ENCODE assay signal across 18 mouse cellular contexts in the genomic region with DNA sequence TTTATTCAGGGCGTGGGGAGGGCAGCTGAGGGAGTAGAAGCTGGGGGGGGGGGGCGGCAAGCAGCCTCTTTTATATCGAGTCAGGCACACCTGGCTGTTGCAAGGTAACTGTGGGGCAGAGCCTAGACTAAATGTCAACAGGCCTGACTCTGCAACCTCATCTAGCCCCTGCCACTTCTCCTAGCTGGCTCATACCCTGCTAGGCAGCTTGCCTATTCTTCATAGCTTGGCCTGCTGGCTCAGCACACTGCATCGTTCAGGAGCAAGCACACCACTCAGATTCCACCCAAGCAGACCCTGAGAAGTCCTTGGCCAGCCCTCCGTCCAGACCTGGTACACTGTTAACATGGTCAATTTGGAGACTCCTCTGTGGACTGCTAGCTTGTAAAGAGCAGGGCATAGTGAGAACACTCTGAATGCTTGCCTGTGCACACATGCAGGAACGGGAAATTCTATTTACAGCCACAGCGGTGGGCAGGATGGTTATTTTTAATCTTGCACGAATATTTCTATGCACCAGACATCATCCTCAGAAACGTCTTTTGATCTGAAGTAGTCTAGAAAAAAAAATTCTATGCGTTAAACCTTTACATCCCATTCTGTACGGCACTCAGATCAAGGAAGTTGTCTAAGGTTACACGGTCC. TPM values are rescaled to one million over a fixed set of nuclear protein-coding genes. Genes with fewer than 3 reads are reported as not detected.
DNase-seq lines count a peak whose midpoint lies in the region; ATAC-seq and TF ChIP-seq lines count a peak whose summit lies in the region.
"Had no signal": no experiment of that assay in that cellular context is flagged by ENCODE, and none has a peak within 500 bp of the region (broad histone marks: within the 10 kb centered on the region; RNA-seq: fewer than 3 reads in every experiment).

No protein-coding gene starts in this region.

- WGBS in intestine, postnatal 0 days: 71% methylated on average over 12 of the region's 12 CpGs
- 72% methylated on average over 12 of the region's 12 CpGs for WGBS in forebrain, embryonic 16.5 days

- H3K9ac ChIP-seq in intestine, postnatal 0 days (ENCODE audit: low read depth, low read length): no peak overlapping the region
- no peak overlapping the region for H3K9ac ChIP-seq in forebrain, embryonic 16.5 days (replicated peaks; ENCODE audit: low read depth, low read length)
- H3K9ac ChIP-seq: liver, embryonic 12.5 days; neural tube, embryonic 13.5 days had no signal

- no peaks in the 10 kb centered on the region for H3K27me3 ChIP-seq in intestine, postnatal 0 days (replicated peaks; ENCODE audit: control insufficient read depth, insufficient read depth, low read length)
- H3K27me3 ChIP-seq in forebrain, embryonic 16.5 days (replicated peaks; ENCODE audit: control insufficient read depth, insufficient read depth, low read length): peaks cover 15% of the 10 kb centered on the region

- no peak for TF ChIP-seq CTCF in intestine, postnatal 0 days (IDR thresholded peaks at IDR 0.05; ENCODE audit: low read depth)

- no peak overlapping the region for H3K4me2 ChIP-seq in intestine, postnatal 0 days (replicated peaks; ENCODE audit: low read depth)
- H3K4me2 ChIP-seq in forebrain, embryonic 16.5 days (ENCODE audit: low read length): no peak overlapping the region
- H3K4me2 ChIP-seq: liver, embryonic 12.5 days; neural tube, embryonic 13.5 days had no signal

- H3K9me3 ChIP-seq in intestine, postnatal 0 days (ENCODE audit: control insufficient read depth): no peaks in the 10 kb centered on the region
- no peaks in the 10 kb centered on the region for H3K9me3 ChIP-seq in forebrain, embryonic 16.5 days (ENCODE audit: control insufficient read depth, low read length)
- H3K9me3 ChIP-seq: liver, embryonic 12.5 days; neural tube, embryonic 13.5 days had no signal

- DNase-seq in gastrocnemius, postnatal 14 days: peak; percentile 23
- no peak for DNase-seq in gastrocnemius, postnatal 4 days (ENCODE audit: low spot score in 2 of 2)
- DNase-seq in left cerebral cortex, postnatal 14 days (ENCODE audit: low spot score in 2 of 2): peak; percentile 62 to 78
- DNase-seq in left cerebral cortex, postnatal 4 days: no peak
- DNase-seq in brain, adult 2 months (ENCODE audit: low read depth, low spot score): peak; percentile 83
- DNase-seq in B cell, adult 2 months: no peak
- DNase-seq: cerebellum, adult 18-20 months; embryo, embryonic 11 days; thymus, postnatal 25 days had no signal

- intact Hi-C loops in gastrocnemius, postnatal 14 days (cut with DNase I; ENCODE audit: low total_unique reads): no loop called here
- intact Hi-C loops in left cerebral cortex, postnatal 14 days (cut with DNase I): no loop called here
- intact Hi-C loops in left cerebral cortex, postnatal 4 days (cut with DNase I): no loop called here

- no peak overlapping the region for H3K4me3 ChIP-seq in intestine, postnatal 0 days (ENCODE audit: low read depth, low read length)
- no peak overlapping the region for H3K4me3 ChIP-seq in forebrain, embryonic 16.5 days (replicated peaks; ENCODE audit: low read length)
- H3K4me3 ChIP-seq: liver, embryonic 12.5 days; neural tube, embryonic 13.5 days had no signal

- no peaks in the 10 kb centered on the region for H3K36me3 ChIP-seq in intestine, postnatal 0 days (ENCODE audit: control insufficient read depth, insufficient read depth)
- no peaks in the 10 kb centered on the region for H3K36me3 ChIP-seq in forebrain, embryonic 16.5 days (ENCODE audit: control insufficient read depth, insufficient read depth)
- H3K36me3 ChIP-seq: liver, embryonic 12.5 days; neural tube, embryonic 13.5 days had no signal

- no peaks in the 10 kb centered on the region for H3K4me1 ChIP-seq in intestine, postnatal 0 days (replicated peaks; ENCODE audit: control insufficient read depth, insufficient read depth, low read length)
- H3K4me1 ChIP-seq in forebrain, embryonic 16.5 days (replicated peaks; ENCODE audit: control insufficient read depth, insufficient read depth, low read length): peaks cover 11% of the 10 kb centered on the region
- H3K4me1 ChIP-seq: liver, embryonic 12.5 days had no signal

- 0 out of 2 replicates have a peak overlapping the region, but pooled peaks have one; percentile 15 for H3K27ac ChIP-seq in intestine, postnatal 0 days (ENCODE audit: low read depth, low read length)
- H3K27ac ChIP-seq in forebrain, embryonic 16.5 days (ENCODE audit: low read length): no peak overlapping the region
- H3K27ac ChIP-seq: hindbrain, postnatal 0 days; liver, embryonic 12.5 days; neural tube, embryonic 13.5 days had no signal

- no peak for ATAC-seq in intestine, postnatal 0 days
- no peak for ATAC-seq in forebrain, embryonic 16.5 days
- ATAC-seq: CD4-positive, CD25-positive, alpha-beta regulatory T cell, adult 4 months; forebrain, embryonic 14.5 days; hindbrain, postnatal 0 days; liver, embryonic 12.5 days; midbrain, embryonic 16.5 days had no signal

RNA-seq across cellular contexts. Expression of a gene that starts 3.3 kb away (rescaled TPM):
- 1 to 10 TPM; 5.9 to 9.6 TPM for total RNA-seq in gastrocnemius, postnatal 14 days (2021)
- total RNA-seq in gastrocnemius, postnatal 4 days (2021): 10 to 100 TPM in 1 of 2 experiments, 1 to 10 TPM in 1; 5.7 to 11.4 TPM
- total RNA-seq in left cerebral cortex, postnatal 14 days (2021): 1 to 10 TPM; 1.9 to 4.0 TPM
- total RNA-seq in left cerebral cortex, postnatal 4 days (2021): under 1 TPM; 0.14 to 0.32 TPM
- 1.5 and 1.9 TPM in 2 replicates for polyA plus RNA-seq in intestine, postnatal 0 days (2015; fragmentation: Nextera tagmentation; extraction: Ambion mirVana)
- polyA plus RNA-seq in forebrain, embryonic 16.5 days (2015; fragmentation: Nextera tagmentation; extraction: Ambion mirVana): 0.31 and 0.47 TPM in 2 replicates
- total RNA-seq: megakaryocyte, adult 5-6 weeks had no signal

Comparison
In these comparisons a context has a peak if more than half of its experiments do, and no peak if none do; other contexts are left out.
1. DNase-seq: peak in gastrocnemius, postnatal 14 days (single experiment), left cerebral cortex, postnatal 14 days (2 of 2) and brain, adult 2 months (single experiment); none in gastrocnemius, postnatal 4 days (0 of 2), left cerebral cortex, postnatal 4 days (single experiment) and B cell, adult 2 months (0 of 2).